Mouse (Mus musculus) spleen, postnatal 36 days (tissue): ENCODE data around the gene Krt75.

Source experiments
- DNase-seq, 2 experiments: peaks; one replicate each; pipeline ENCODE4 v3.0.0; 2022; ENCODE audit warnings: low spot score in 2 of 2, mixed read lengths in 1 of 2

Gene Krt75

GRCm38 (mm10) chr15:101573796-101574345 lies at the start of gene Krt75:
Krt75 (minus strand) TSS chr15:101573904.
- DNase-seq, result no peak

- DNase-seq, result no peak
Observed at GRCm38 (mm10) chr15:101599123-101599522, 25.4 kb upstream of the Krt75 start.

- no peak for DNase-seq
Observed at GRCm38 (mm10) chr15:101588216-101588615, 14.5 kb upstream of the Krt75 start.

- no peak for DNase-seq
Observed at GRCm38 (mm10) chr15:101584456-101584855, 10.8 kb upstream of the Krt75 start.

- no peak for DNase-seq
Observed at GRCm38 (mm10) chr15:101583211-101583965, 9.7 kb upstream of the Krt75 start.

GRCm38 (mm10) chr15:101581701-101582100 lies 8.0 kb upstream of the Krt75 start:
- DNase-seq, result no peak

GRCm38 (mm10) chr15:101575506-101575905 lies 1.8 kb upstream of the Krt75 start:
- DNase-seq, result no peak

GRCm38 (mm10) chr15:101567780-101568179 lies 5.9 kb downstream of the Krt75 start:
- DNase-seq, result no peak

GRCm38 (mm10) chr15:101562850-101563249 lies 10.9 kb downstream of the Krt75 start, which contains the start of gene Krt90:
Krt90 (minus strand) TSS chr15:101562950.
- no peak for DNase-seq

GRCm38 (mm10) chr15:101558034-101558646 lies 15.6 kb downstream of the Krt75 start:
- no peak for DNase-seq

GRCm38 (mm10) chr15:101553169-101553568 lies 20.5 kb downstream of the Krt75 start:
- no peak for DNase-seq

- no peak for DNase-seq
Observed at GRCm38 (mm10) chr15:101552188-101552587, 21.5 kb downstream of the Krt75 start.

GRCm38 (mm10) chr15:101550567-101550966 lies 23.1 kb downstream of the Krt75 start, which contains the start of gene Krt82:
Krt82 (minus strand) TSS chr15:101550667.
- DNase-seq, result no peak

GRCm38 (mm10) chr15:101544478-101544877 lies 29.2 kb downstream of the Krt75 start:
- no peak for DNase-seq

GRCm38 (mm10) chr15:101542543-101542942 lies 31.2 kb downstream of the Krt75 start:
- DNase-seq, result no peak

- no peak for DNase-seq
Observed at GRCm38 (mm10) chr15:101538580-101538900, 35.2 kb downstream of the Krt75 start.

- no peak for DNase-seq
Observed at GRCm38 (mm10) chr15:101537864-101538579, 35.7 kb downstream of the Krt75 start.

- no peak for DNase-seq
Observed at GRCm38 (mm10) chr15:101536054-101536850, 37.5 kb downstream of the Krt75 start.

GRCm38 (mm10) chr15:101532720-101533119 lies 41.0 kb downstream of the Krt75 start, which contains the start of gene Krt84:
Krt84 (minus strand) TSS chr15:101532820.
- DNase-seq, result no peak

- DNase-seq, result no peak
Observed at GRCm38 (mm10) chr15:101522556-101523232, 51.0 kb downstream of the Krt75 start.

- peak in 1 of 2 experiments; percentile 8 for DNase-seq
Observed at GRCm38 (mm10) chr15:101519792-101520191, 53.9 kb downstream of the Krt75 start.
